Mouse (Mus musculus) brain, embryonic 14.5 days (tissue): Measurements from ENCODE around the gene Adh6b.

Experiments used
- CTCF ChIP-seq: fragments of 200-500 bp; IDR thresholded peaks from 2 replicates; pipeline ENCODE4 v1.5.1; 2012; ENCODE audit warnings: inconsistent platforms, mild to moderate bottlenecking, moderate library complexity, borderline replicate concordance; ENCODE audit not compliant: insufficient read depth, insufficient read length; ENCODE audit errors: extremely low read depth
- POLR2A ChIP-seq: fragments of 200-500 bp; IDR thresholded peaks from 2 replicates; pipeline ENCODE4 v1.6.1; 2012; ENCODE audit warnings: mild to moderate bottlenecking, inconsistent platforms, borderline replicate concordance; ENCODE audit not compliant: poor library complexity, insufficient read depth, insufficient read length, severe bottlenecking; ENCODE audit errors: extremely low read depth

DNA sequence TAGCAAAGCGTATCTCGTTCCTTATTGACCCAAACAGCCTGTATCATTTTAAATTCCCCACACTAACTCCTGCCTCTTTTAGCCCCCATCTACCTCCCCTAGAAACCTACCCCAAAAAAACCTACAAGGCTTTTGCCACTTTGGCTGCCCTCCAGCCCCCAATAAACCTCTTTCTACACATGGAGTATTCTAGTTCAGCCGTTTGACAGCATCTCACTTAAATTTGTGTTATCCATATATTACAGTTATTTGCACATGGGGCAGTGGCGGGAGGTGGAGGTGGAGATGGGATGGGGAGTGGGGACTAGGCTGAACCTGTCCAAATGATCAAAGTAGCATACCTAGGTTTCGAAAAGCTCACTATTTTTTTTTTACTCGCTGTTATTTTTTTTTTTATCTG, 16.1 kb upstream of the Adh6b start:
- TF ChIP-seq POLR2A (no peak), CTCF (no peak)
